ENCODE assay signal across 15 mouse cellular contexts in genomic region chr6:90709929-90710777, GRCm38 (mm10).
DNase-seq lines count a peak whose midpoint lies in the region; ATAC-seq lines count a peak whose summit lies in the region.
"Had no signal": no experiment of that assay in that cellular context is flagged by ENCODE, and none has a peak within 500 bp of the region (broad histone marks: within the 10 kb centered on the region; RNA-seq: fewer than 3 reads in every experiment).

No protein-coding gene starts in this region.

- peak; percentile 54 for DNase-seq in cerebellum, adult 9-11 months
- DNase-seq in cerebellum, postnatal 36 days = no peak
- peak; percentile 78 for DNase-seq in spleen, adult 12 weeks (ENCODE audit: low spot score)
- DNase-seq in spleen, adult 18-20 months = no peak
- no peak for DNase-seq in frontal cortex, postnatal 10 days (ENCODE audit: low spot score in 2 of 2)
- DNase-seq in layer of hippocampus, adult 9-10 months (ENCODE audit: low spot score) = no peak
- DNase-seq in right cerebral cortex, postnatal 4 days = no peak
- DNase-seq: adrenal gland, postnatal 14 days; kidney, postnatal 4 days; right cerebral cortex, postnatal 25 days had no signal

- peak overlapping the region; percentile 62 for H3K9ac ChIP-seq in liver, embryonic 15.5 days
- H3K9ac ChIP-seq: forebrain, embryonic 12.5 days; limb, embryonic 12.5 days; neural tube, embryonic 13.5 days had no signal

- peaks cover 99% of the 10 kb centered on the region for H3K4me1 ChIP-seq in liver, embryonic 15.5 days (replicated peaks)

- peak; percentile 95 for ATAC-seq in liver, embryonic 15.5 days (ENCODE audit: insufficient read depth)

- no peaks in the 10 kb centered on the region for H3K27me3 ChIP-seq in liver, embryonic 15.5 days
- H3K27me3 ChIP-seq: forebrain, embryonic 12.5 days; limb, embryonic 12.5 days; neural tube, embryonic 13.5 days had no signal

- H3K36me3 ChIP-seq in liver, embryonic 15.5 days (replicated peaks) = no peaks in the 10 kb centered on the region
- H3K36me3 ChIP-seq: forebrain, embryonic 12.5 days; neural tube, embryonic 13.5 days had no signal

- H3K4me3 ChIP-seq in liver, embryonic 15.5 days (replicated peaks) = peak overlapping the region; percentile 25; the same call in 1 of the 2 replicates
- H3K4me3 ChIP-seq: forebrain, embryonic 12.5 days; limb, embryonic 12.5 days; neural tube, embryonic 13.5 days had no signal

- peak overlapping the region; percentile 65 for H3K4me2 ChIP-seq in liver, embryonic 15.5 days
- H3K4me2 ChIP-seq: forebrain, embryonic 12.5 days; limb, embryonic 12.5 days; neural tube, embryonic 13.5 days had no signal

- WGBS in liver, embryonic 15.5 days (ENCODE audit: insufficient replicate concordance) = 34% methylated on average over 9 of the region's 9 CpGs

- H3K27ac ChIP-seq in liver, embryonic 15.5 days (replicated peaks) = peak overlapping the region; percentile 92
- H3K27ac ChIP-seq: limb, embryonic 12.5 days; macrophage had no signal

- no peaks in the 10 kb centered on the region for H3K9me3 ChIP-seq in liver, embryonic 15.5 days (replicated peaks)
- H3K9me3 ChIP-seq: forebrain, embryonic 12.5 days; limb, embryonic 12.5 days; neural tube, embryonic 13.5 days had no signal

Comparison
In these comparisons a context has a peak if more than half of its experiments do, and no peak if none do; other contexts are left out.
1. DNase-seq: peak in cerebellum, adult 9-11 months (single experiment) and spleen, adult 12 weeks (single experiment); none in cerebellum, postnatal 36 days (0 of 2), spleen, adult 18-20 months (0 of 2), frontal cortex, postnatal 10 days (0 of 2), layer of hippocampus, adult 9-10 months (single experiment) and right cerebral cortex, postnatal 4 days (single experiment).